Mouse (Mus musculus) bone marrow macrophage, adult 2 months (primary cell): ENCODE results near the gene Kif2c.

ENCODE experiments used
- CTCF ChIP-seq: IDR thresholded peaks from 2 replicates; pipeline ENCODE4 v1.5.1; 2012; ENCODE audit warnings: low read depth, mild to moderate bottlenecking, low read length, moderate library complexity
- POLR2A ChIP-seq: IDR thresholded peaks from 2 replicates; pipeline ENCODE4 v1.6.1; 2012; ENCODE audit warnings: mild to moderate bottlenecking, low read depth, low read length, borderline replicate concordance

GRCm38 (mm10) chr4:117188969-117189368 is 6.5 kb upstream of the Kif2c start:
- TF ChIP-seq POLR2A (no peak), CTCF (no peak)
